Mouse (Mus musculus): ENCODE measurements around the gene Cdk14. TPM values are rescaled to one million over a fixed set of nuclear protein-coding genes. Genes with fewer than 3 reads are reported as not detected.

The Cdk14 gene
- total RNA-seq, 2 experiments from 2014 or later: 0.60 TPM; not detected in 1

DNA sequence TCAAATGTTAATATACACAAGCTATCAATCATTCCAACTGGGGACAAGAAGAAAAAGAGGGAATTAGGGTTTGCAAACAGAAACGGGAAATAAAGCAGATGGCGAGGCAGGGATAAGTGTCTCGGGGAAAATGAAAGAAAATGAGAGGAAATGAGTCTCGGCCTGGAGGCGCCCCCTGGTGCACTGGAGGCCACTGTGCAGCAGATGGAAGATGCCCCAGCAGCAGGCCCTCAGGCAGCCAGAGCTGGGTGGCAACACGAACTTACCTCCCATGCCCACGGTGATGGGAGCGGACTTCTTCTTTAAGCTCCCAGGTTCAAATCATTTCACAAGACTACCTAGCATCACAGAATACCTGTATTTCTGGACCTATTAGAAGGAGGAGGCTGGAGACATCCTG lies 97.4 kb downstream of the Cdk14 start:
- no peak for ATAC-seq (replicated peaks; ENCODE audit: low FRiP score, poor library complexity, severe bottlenecking)

DNA sequence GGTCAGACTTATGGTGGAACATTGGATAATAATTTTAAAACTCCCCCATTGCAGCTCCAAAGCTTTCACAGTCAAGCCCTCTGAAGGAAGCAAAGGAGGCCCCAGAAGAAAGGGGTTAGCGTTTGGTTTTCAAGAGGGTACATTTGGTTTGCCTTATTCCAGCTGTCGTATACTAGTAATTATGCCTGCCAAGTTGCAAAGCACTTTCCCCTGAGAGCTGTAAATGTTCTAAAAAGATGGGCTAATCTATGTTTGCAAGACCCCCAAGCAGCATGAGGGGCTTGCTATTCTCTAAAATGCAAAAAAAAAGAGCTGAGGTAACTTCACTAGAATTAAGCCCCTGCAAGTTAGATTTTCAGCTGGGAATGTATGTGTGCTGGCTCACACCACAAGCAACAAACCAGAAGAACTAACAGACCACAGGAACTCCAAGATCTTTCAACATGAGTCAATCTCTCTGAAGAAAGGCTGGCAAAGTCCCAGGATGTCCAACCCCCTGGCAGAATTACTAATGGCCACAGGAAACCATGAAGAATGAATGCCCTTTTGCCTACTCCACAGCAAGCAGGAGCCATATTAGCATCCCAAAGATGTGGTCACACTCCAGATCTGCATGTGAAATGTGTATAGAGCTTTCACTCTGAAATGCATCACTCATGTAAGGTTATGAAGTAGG lies 99.5 kb downstream of the Cdk14 start:
- ATAC-seq (replicated peaks; ENCODE audit: low FRiP score, poor library complexity, severe bottlenecking): no peak

DNA sequence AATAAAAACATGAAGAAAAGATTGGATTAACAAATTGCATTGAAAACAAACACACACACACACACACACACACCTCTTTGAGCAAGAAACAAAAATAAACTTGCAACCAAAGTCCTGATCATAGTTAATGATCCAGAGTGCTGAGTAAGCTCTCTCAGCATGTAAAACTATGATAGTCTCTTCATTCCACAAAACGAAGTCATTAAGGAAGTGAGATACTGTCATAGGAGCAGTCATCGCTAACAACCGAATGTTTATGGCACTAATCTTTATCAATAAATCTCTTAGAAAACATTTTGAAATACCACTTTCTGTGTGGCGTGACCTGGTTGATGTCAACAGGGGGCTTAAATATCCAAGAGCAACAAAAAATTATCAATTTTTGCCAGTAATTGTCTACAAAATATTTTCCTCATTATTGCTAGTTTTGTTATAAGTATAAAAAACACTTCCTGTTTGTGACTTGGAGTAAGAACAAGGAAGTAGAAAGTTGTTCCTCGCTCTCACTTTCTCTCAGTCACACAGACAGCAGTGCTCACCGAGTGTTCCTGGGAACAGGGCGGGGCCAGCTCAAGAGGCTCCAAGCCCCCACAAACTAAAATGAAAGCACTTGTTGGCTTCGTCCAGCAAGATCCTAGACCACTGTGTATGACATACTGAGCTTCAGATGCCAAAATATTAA lies 100.1 kb downstream of the Cdk14 start:
- ATAC-seq (replicated peaks; ENCODE audit: low FRiP score, poor library complexity, severe bottlenecking): no peak

DNA sequence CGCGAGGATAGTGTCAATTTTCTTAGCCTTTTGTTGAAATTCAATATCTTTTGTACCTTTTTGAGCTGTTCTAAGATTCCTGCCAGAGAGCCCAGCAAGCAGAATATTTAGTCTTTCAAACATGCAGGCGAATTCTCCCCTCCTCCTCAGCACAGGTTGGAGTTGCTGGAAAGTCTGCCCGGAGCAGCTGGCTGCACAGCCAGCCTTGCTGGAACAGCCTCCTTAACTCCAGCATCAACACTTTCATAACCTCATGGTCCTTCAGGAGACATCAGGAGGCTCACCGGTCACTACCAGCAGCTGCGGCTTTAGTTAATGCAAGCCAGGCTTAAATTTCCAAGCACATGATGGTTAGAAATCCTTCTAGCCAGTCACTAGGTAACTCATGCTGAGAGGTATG lies 105.8 kb downstream of the Cdk14 start:
- no peak for ATAC-seq (replicated peaks; ENCODE audit: low FRiP score, poor library complexity, severe bottlenecking)

DNA sequence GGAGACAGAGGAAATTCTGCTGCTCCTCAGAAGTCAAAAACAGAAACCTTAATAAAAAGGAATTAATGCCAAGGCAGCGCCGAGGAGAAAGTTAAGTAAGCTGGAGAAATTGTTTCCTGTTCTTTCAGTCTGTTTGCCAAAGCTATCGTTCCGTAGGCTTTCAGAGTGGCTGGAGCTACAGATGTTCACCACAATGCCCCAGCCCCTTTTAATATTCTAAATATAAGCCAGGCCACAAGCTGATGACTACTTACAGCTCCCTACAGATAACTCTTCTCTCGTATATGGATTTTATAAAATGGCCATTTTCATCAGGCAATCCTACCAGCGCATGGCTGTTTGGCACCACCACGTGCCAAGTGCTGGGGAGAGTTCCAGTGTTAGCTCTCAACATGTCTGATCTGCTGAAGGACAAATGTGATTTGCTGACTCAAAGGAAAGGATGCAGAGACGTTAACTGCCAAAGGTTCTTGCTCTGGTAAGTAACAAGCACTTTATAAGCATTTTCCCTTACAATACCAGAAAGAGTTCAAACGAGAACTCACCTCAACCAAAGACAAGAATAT lies 106.8 kb downstream of the Cdk14 start:
- no peak for ATAC-seq (replicated peaks; ENCODE audit: low FRiP score, poor library complexity, severe bottlenecking)

DNA sequence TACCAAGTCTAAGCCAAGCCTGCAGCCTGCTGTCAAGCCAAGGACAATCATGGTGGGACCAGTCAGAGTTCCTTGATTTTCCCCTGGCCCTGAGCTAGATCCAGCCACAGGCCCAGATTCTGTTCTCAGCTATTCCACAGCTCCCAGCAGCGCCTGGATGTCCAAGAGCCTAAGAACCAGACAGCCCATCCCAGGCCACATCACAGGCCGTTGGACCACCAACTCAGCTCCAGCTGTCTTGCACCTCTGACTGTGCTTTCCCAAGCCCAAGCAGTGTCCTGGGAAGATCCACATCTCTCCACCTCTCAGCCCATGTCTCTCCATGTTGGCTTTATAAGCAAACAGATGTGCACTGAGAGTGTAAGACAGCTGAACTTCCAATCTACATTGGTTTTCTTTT lies 114.8 kb downstream of the Cdk14 start:
- ATAC-seq (replicated peaks; ENCODE audit: low FRiP score, poor library complexity, severe bottlenecking): no peak

DNA sequence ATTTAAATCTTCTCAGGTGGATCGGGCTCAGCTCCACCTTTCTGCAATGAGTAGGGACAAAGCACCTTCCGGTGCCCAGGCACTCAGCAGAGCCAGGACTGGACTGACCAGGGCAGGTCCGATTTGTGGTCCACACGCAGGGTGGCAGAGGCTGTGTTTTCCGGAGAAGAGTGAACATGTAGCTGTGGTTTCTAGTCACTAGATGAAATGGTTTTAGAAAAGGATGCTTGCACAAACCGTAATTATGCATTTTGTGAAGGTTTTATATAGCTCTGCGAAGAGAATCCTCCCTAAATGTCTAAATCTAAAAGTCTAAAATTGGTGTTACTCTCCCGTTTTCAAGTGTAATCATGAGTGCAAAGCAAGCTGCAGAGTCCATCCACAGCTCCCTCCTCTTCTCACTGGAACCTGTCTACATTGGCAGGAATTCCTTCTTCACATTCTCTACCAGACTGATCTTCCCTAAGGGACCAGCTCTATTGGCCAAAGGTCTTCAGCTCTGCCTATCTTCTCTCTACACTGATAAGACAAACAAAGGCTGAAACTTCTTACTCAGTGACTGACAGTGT lies 116.9 kb downstream of the Cdk14 start:
- no peak for ATAC-seq (replicated peaks; ENCODE audit: low FRiP score, poor library complexity, severe bottlenecking)

DNA sequence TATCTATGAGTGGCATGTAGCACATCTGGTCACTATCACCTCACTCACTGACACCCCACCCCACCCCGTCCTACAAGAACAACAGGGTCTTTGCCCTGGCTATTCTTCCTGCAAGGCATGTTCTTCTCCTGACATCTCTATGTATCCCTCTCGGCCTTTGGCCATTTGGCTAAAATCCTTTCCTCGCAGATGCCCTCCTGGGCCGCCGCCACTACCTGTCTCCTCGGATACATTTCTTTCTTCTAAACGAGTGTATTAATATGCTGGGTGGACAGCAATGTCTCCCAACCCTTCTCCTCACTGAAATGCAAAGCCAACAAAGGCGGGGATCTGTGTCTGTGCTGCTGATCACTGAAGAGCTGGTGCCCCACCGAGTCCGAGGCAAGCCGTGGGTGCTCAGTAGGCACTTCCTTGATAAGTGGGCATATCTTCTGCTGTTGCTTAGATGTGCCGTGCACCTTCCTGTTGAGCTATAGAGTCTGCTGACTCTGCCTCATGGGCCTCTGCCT lies 118.5 kb downstream of the Cdk14 start:
- ATAC-seq (replicated peaks; ENCODE audit: low FRiP score, poor library complexity, severe bottlenecking): no peak

DNA sequence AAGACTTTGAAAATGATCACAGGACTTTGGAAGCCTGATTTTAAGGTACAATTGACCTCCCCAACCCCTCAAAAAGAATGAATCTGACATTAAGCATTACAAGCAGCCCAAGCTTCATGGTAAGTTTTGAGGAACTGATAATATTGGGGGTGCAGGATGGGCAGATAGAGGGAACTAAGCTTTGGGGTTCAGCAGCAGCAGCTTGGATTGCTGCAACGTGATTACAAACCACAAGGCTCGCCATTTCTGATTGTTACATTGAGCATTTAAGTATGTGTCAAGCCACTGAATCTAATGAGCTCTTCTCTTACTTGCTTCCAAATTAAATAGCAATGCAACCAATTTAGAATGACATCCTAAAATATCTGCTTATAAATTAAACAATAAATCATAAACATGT lies 119.1 kb downstream of the Cdk14 start:
- no peak for ATAC-seq (replicated peaks; ENCODE audit: low FRiP score, poor library complexity, severe bottlenecking)

DNA sequence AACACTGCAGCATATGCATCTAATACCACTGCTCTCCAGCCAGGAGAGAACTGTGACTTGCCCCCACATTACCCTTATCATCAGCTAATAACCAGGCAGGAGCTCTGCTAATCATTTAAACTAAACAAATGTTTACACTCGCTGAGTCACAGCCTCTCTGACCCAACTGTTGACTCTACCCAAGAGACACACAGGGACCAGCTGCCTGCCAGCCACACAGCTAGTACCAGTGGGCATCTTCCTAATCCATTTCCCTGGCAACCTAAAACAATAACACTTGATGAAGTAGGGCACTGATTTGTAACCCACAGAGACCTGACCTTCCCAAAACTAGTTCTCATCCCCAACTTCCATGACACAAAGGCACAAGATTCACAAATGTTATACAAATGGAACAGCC lies 119.8 kb downstream of the Cdk14 start:
- ATAC-seq (replicated peaks; ENCODE audit: low FRiP score, poor library complexity, severe bottlenecking): no peak

DNA sequence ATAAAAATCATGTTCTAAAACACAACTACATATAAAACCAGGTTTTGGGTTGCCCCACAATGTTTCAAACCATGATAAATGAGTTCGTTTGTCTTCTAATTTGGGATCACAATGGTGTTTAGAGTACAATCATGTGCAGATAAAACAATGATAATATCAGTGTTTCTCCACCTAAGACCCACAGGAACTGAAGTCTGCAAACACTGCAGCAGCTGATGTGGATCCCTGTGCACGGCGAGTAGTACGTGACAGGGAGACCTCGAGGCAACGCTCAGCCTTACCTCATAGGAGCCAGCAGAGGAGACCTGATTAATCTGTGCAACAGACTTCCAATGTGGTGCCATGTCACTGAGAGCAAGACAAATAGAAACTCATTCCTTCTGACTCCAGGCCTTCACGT lies 122.9 kb downstream of the Cdk14 start:
- ATAC-seq (replicated peaks; ENCODE audit: low FRiP score, poor library complexity, severe bottlenecking): no peak

DNA sequence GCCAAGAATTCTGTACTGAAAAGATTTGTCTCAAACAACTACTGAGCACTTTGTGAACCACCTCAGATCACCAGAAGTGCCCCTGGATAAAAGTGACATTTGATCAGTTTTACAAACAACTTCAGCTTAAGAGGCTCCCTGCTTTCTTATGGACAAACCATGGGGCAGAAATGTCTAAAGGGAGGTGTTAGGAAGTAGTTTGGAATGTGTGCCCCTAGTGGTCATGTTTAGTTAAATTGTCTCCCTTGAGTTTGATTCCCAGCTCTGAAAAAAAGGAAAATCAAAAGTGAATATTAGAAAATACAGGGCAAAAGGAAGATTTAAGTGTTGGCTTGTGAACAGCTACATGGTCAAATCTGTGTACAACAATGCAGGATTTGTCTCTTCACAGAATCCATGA lies 123.3 kb downstream of the Cdk14 start:
- no peak for ATAC-seq (replicated peaks; ENCODE audit: low FRiP score, poor library complexity, severe bottlenecking)

DNA sequence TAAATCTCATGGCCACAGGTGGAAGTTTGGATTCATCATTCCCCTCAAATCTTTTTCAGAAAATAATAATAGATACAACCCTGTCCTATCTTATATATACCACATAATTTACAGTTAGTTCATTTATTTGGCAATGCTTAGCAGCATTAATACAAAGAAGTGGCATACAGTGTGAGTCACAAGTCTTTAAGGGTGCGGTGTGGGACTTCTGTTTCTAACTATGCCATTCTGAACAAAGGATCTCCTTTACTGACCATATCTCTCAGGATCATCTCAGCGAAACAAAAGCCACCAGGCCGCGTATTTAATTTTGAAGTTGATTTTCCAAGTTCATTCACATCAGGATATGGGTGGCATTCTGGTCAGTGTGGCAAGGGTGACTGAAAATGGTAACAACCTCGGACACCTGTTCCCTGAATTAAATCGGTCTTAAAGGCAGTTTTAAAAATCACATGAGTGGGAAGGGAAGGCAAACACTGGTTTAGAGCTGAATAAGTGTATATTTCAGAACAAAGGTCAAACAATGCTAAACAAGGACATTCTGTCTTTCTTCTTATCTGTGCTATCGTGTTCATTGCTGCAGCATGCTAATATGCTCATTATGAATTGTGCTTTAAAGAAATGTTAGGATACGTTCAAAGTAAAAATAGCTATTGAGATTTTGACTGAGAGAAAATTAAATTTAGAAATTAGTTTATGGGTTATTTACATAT lies 127.1 kb downstream of the Cdk14 start:
- no peak for ATAC-seq (replicated peaks; ENCODE audit: low FRiP score, poor library complexity, severe bottlenecking)

DNA sequence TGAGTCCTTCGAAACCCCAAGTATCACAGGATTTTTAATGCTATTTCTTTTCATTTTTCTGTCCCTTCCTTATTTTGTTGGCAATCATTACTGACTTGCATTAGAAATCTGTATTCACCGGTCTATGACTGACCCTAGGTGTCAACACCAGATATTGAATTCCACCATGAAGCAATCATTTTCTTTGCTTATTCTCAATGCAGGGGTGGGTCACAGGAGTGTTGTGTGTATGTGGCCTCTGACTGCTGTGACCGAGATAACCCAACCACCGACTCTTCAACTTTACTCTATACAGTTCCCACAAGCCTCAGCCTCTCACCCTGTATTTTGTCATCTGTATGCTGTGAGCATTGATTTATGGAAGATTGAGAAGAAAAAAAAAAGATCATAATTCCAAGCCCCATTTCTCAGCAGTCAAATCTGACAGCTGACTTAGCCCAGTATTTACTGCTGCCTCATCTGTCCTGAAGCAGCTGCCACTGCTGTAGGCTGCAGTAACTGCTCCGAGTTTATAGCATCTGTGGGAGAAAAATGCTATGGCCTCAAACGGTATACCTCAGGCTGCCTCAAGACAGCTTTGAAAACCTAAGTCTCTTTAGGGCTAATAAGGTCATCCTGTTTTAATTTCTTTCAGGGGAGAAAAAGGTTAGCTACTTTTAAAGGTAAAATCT lies 128.7 kb downstream of the Cdk14 start:
- no peak for ATAC-seq (replicated peaks; ENCODE audit: low FRiP score, poor library complexity, severe bottlenecking)

DNA sequence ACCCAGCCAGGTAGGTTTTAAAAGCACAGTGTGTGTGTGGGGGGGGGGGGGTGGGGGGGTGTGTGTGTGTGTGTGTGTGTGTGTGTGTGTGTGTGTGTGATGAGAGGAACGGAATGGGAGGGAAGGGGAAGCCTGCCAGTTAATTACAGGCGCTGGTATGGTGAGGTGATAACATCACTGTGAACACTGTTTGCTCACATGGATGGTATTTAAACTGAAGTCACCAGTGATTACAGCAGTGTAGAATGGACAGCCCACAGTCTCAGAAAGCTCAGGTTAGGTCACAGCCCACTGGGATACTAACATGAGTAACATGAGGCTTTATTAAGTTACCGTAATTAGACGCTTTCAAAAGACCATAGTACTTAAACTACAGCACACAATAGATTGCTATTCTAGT lies 129.4 kb downstream of the Cdk14 start:
- no peak for ATAC-seq (replicated peaks; ENCODE audit: low FRiP score, poor library complexity, severe bottlenecking)

DNA sequence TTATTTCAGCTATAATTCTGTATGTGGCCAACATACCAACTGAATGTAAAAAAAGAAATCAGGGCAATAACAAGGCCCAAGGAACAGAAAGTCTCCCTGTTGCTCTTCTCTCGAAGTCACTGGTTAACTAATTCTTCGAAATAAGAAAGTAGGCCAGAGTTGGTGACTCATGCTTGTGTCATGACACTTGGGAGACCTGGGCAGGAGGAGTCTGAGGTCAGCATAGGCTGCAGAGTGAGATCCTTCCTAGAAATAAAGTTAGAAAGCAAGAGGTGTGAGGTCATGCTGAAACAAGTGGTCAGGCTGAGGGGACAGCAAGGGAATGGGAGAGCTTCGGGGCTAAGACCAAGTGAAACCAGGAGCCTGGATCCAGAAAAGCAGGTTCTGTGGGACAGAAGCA lies 134.2 kb downstream of the Cdk14 start:
- ATAC-seq (replicated peaks; ENCODE audit: low FRiP score, poor library complexity, severe bottlenecking): no peak

DNA sequence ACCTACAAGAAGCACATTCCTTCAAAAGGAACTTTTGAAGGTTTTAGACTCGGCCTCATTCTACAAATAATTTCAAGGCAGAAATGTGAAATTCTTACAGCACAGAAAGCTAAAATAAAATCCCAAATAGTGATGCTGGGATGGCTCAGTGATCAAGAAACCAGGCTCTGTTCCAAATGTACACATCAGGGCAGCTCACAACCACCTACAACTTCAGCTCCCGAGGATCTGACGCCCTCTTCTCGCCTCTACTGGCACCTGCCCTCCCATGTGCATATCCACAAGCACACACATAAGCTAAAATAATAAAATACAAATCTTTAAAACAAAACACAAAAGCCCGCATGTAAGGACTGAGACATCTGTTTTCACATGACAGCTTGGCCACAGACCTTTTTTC lies 135.6 kb downstream of the Cdk14 start:
- no peak for ATAC-seq (replicated peaks; ENCODE audit: low FRiP score, poor library complexity, severe bottlenecking)

DNA sequence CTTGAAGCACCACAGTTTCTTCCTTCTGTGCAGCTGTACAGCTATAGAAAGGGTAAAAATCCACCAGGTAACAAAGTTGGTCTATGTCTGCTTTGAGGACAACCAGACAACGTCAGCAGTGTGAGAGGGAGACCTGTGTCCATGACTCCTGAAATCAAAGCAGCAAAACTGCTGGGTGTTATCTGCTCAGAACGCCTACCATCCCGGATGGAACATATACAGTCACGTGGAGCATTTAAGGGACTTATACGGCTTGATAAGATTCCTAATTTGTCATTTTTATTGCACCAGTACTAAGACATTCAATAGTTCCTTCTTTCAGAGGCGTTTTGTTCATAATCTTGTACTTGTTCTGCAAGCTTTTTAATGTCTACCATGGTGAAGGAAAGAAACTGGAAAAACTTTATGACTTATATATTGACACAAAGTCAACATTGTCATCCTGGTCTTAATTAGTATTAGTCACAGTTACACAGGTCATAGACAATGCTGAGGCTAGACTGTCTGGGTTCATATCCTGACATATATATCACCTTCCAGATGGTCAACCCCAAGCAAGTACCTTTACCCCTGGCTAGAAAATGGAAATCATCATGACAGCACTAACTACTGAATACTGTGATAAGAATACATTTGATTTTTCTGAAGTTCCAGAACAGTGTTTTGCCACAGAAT lies 136.2 kb downstream of the Cdk14 start:
- no peak for ATAC-seq (replicated peaks; ENCODE audit: low FRiP score, poor library complexity, severe bottlenecking)

DNA sequence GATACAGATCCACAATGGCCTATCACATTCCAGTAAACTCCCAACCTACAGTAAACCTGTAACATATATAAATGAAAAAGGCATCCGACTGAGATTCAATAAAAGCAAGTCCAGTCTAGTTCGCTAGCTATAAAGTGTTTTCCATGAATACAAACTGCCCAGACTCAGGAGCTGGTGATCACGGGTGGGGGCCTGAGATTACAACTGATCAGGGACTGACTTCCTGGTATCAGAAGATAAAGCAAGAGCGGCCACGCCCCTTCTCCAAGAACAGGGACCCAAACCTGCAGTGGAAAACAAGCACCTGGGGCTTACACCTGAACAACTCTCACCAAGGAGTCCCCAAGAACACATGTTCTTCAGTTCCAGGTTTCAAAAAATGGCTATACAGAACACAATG lies 137.7 kb downstream of the Cdk14 start:
- no peak for ATAC-seq (replicated peaks; ENCODE audit: low FRiP score, poor library complexity, severe bottlenecking)

Measured in erythroblast, adult 5-6 weeks (primary cell).